Mouse (Mus musculus): ENCODE results near the gene Ighmbp2. TPM values are rescaled to one million over a fixed set of nuclear protein-coding genes. Genes with fewer than 3 reads are reported as not detected.

Ighmbp2 gene
- polyA plus RNA-seq, 1 experiment from 2014 or later = 9.2 TPM

GRCm38 (mm10) chr19:3322261-3322969 is 39.6 kb upstream of the Ighmbp2 start, which contains the start of gene Cpt1a:
Gene Cpt1a (plus strand): TSS chr19:3322334.
- WGBS = 6% methylated on average over 26 of the region's 26 CpGs
- peaks cover 11% of the 10 kb centered on the region; the same call in 1 of the 2 replicates for H3K4me1 ChIP-seq (replicated peaks; ENCODE audit: control insufficient read depth, insufficient read depth, low read length)
- no peak for DNase-seq (ENCODE audit: low spot score)
- H3K27ac ChIP-seq = no peak within 1 kb of the TSS
- peak within 1 kb of the TSS; percentile 47 for H3K4me3 ChIP-seq (replicated peaks; ENCODE audit: low read length)
- no peaks in the 10 kb centered on the region for H3K9me3 ChIP-seq (ENCODE audit: control insufficient read depth, low read length)
- H3K36me3 ChIP-seq (replicated peaks; ENCODE audit: control insufficient read depth, insufficient read depth) = no peaks in the 10 kb centered on the region
- ATAC-seq (ENCODE audit: low FRiP score) = no peak
- peak within 1 kb of the TSS; percentile 56 for H3K9ac ChIP-seq
- peak within 1 kb of the TSS; percentile 79 for H3K4me2 ChIP-seq (replicated peaks)
- peaks cover 42% of the 10 kb centered on the region for H3K27me3 ChIP-seq (ENCODE audit: control insufficient read depth, insufficient read depth, low read length)

GRCm38 (mm10) chr19:3321617-3322016 is 38.8 kb upstream of the Ighmbp2 start:
- Histone ChIP-seq H3K4me2 (replicated peaks) (0 out of 2 replicates have a peak overlapping the region, but pooled peaks have one; percentile 79), H3K4me1 (replicated peaks; ENCODE audit: control insufficient read depth, insufficient read depth, low read length) (peaks cover 11% of the 10 kb centered on the region; the same call in 1 of the 2 replicates), H3K4me3 (replicated peaks; ENCODE audit: low read length) (no peak overlapping the region), H3K36me3 (replicated peaks; ENCODE audit: control insufficient read depth, insufficient read depth) (no peaks in the 10 kb centered on the region), H3K27me3 (ENCODE audit: control insufficient read depth, insufficient read depth, low read length) (peaks cover 42% of the 10 kb centered on the region), H3K9ac (no peak overlapping the region), H3K27ac (no peak overlapping the region), H3K9me3 (ENCODE audit: control insufficient read depth, low read length) (no peaks in the 10 kb centered on the region)
- 4% methylated on average over 11 of the region's 11 CpGs for WGBS
- DNase-seq (ENCODE audit: low spot score) = no peak
- no peak for ATAC-seq (ENCODE audit: low FRiP score)

- Histone ChIP-seq H3K27me3 (ENCODE audit: control insufficient read depth, insufficient read depth, low read length) (peaks cover 42% of the 10 kb centered on the region), H3K4me1 (replicated peaks; ENCODE audit: control insufficient read depth, insufficient read depth, low read length) (peaks cover 9% of the 10 kb centered on the region; the same call in 1 of the 2 replicates), H3K36me3 (replicated peaks; ENCODE audit: control insufficient read depth, insufficient read depth) (no peaks in the 10 kb centered on the region), H3K9me3 (ENCODE audit: control insufficient read depth, low read length) (no peaks in the 10 kb centered on the region), H3K4me3 (replicated peaks; ENCODE audit: low read length) (no peak overlapping the region), H3K9ac (no peak overlapping the region), H3K4me2 (replicated peaks) (no peak overlapping the region), H3K27ac (no peak overlapping the region)
- WGBS = 76% methylated on average over 3 of the region's 3 CpGs
- ATAC-seq (ENCODE audit: low FRiP score) (no peak), DNase-seq (ENCODE audit: low spot score) (no peak)
These were observed 38.0 kb upstream of the Ighmbp2 start for GRCm38 (mm10) chr19:3320801-3321200.

- WGBS = 86% methylated on average over 7 of the region's 7 CpGs
- H3K9ac ChIP-seq = no peak overlapping the region
- H3K27me3 ChIP-seq (ENCODE audit: control insufficient read depth, insufficient read depth, low read length) = peaks cover 42% of the 10 kb centered on the region
- DNase-seq (ENCODE audit: low spot score) (no peak), ATAC-seq (ENCODE audit: low FRiP score) (no peak)
- peaks cover 7% of the 10 kb centered on the region; the same call in 1 of the 2 replicates for H3K4me1 ChIP-seq (replicated peaks; ENCODE audit: control insufficient read depth, insufficient read depth, low read length)
- H3K36me3 ChIP-seq (replicated peaks; ENCODE audit: control insufficient read depth, insufficient read depth) = no peaks in the 10 kb centered on the region
- H3K4me2 ChIP-seq (replicated peaks) = no peak overlapping the region
- no peak overlapping the region for H3K4me3 ChIP-seq (replicated peaks; ENCODE audit: low read length)
- H3K27ac ChIP-seq = no peak overlapping the region
- no peaks in the 10 kb centered on the region for H3K9me3 ChIP-seq (ENCODE audit: control insufficient read depth, low read length)
These were observed 37.3 kb upstream of the Ighmbp2 start for GRCm38 (mm10) chr19:3320086-3320485.

GRCm38 (mm10) chr19:3319341-3319740 is 36.5 kb upstream of the Ighmbp2 start:
- Histone ChIP-seq H3K36me3 (replicated peaks; ENCODE audit: control insufficient read depth, insufficient read depth) (no peaks in the 10 kb centered on the region), H3K4me2 (replicated peaks) (no peak overlapping the region), H3K9me3 (ENCODE audit: control insufficient read depth, low read length) (no peaks in the 10 kb centered on the region), H3K4me1 (replicated peaks; ENCODE audit: control insufficient read depth, insufficient read depth, low read length) (peaks cover 7% of the 10 kb centered on the region; the same call in 1 of the 2 replicates), H3K27ac (no peak overlapping the region), H3K9ac (no peak overlapping the region), H3K27me3 (ENCODE audit: control insufficient read depth, insufficient read depth, low read length) (peaks cover 37% of the 10 kb centered on the region), H3K4me3 (replicated peaks; ENCODE audit: low read length) (no peak overlapping the region)
- DNase-seq (ENCODE audit: low spot score) (no peak), ATAC-seq (ENCODE audit: low FRiP score) (no peak)
- WGBS = 95% methylated on average over 2 of the region's 2 CpGs

GRCm38 (mm10) chr19:3307175-3307949 is 24.5 kb upstream of the Ighmbp2 start:
- no peak for DNase-seq (ENCODE audit: low spot score)
- Histone ChIP-seq H3K27me3 (ENCODE audit: control insufficient read depth, insufficient read depth, low read length) (no peaks in the 10 kb centered on the region), H3K9ac (no peak overlapping the region), H3K4me1 (replicated peaks; ENCODE audit: control insufficient read depth, insufficient read depth, low read length) (no peaks in the 10 kb centered on the region), H3K9me3 (ENCODE audit: control insufficient read depth, low read length) (no peaks in the 10 kb centered on the region), H3K27ac (no peak overlapping the region), H3K4me2 (replicated peaks) (no peak overlapping the region), H3K4me3 (replicated peaks; ENCODE audit: low read length) (no peak overlapping the region), H3K36me3 (replicated peaks; ENCODE audit: control insufficient read depth, insufficient read depth) (no peaks in the 10 kb centered on the region)
- ATAC-seq (ENCODE audit: low FRiP score) = no peak
- WGBS = 56% methylated on average over 16 of the region's 16 CpGs

GRCm38 (mm10) chr19:3304017-3304416 is 21.2 kb upstream of the Ighmbp2 start:
- no peak for ATAC-seq (ENCODE audit: low FRiP score)
- H3K27ac ChIP-seq = no peak overlapping the region
- no peak overlapping the region for H3K4me2 ChIP-seq (replicated peaks)
- no peak overlapping the region for H3K9ac ChIP-seq
- WGBS = 76% methylated on average over 4 of the region's 4 CpGs
- H3K4me1 ChIP-seq (replicated peaks; ENCODE audit: control insufficient read depth, insufficient read depth, low read length) = no peaks in the 10 kb centered on the region
- no peak for DNase-seq (ENCODE audit: low spot score)
- H3K4me3 ChIP-seq (replicated peaks; ENCODE audit: low read length) = no peak overlapping the region
- H3K36me3 ChIP-seq (replicated peaks; ENCODE audit: control insufficient read depth, insufficient read depth) = no peaks in the 10 kb centered on the region
- H3K27me3 ChIP-seq (ENCODE audit: control insufficient read depth, insufficient read depth, low read length) = no peaks in the 10 kb centered on the region
- no peaks in the 10 kb centered on the region for H3K9me3 ChIP-seq (ENCODE audit: control insufficient read depth, low read length)

- H3K9me3 ChIP-seq (ENCODE audit: control insufficient read depth, low read length) = no peaks in the 10 kb centered on the region
- ATAC-seq (ENCODE audit: low FRiP score) (no peak), DNase-seq (ENCODE audit: low spot score) (no peak)
- WGBS = 93% methylated on average over 7 of the region's 7 CpGs
- H3K9ac ChIP-seq = no peak overlapping the region
- 0 out of 2 replicates have a peak, but pooled peaks cover 7% of the 10 kb centered on the region for H3K36me3 ChIP-seq (replicated peaks; ENCODE audit: control insufficient read depth, insufficient read depth)
- no peak overlapping the region for H3K27ac ChIP-seq
- no peaks in the 10 kb centered on the region for H3K4me1 ChIP-seq (replicated peaks; ENCODE audit: control insufficient read depth, insufficient read depth, low read length)
- H3K27me3 ChIP-seq (ENCODE audit: control insufficient read depth, insufficient read depth, low read length) = no peaks in the 10 kb centered on the region
- no peak overlapping the region for H3K4me3 ChIP-seq (replicated peaks; ENCODE audit: low read length)
- no peak overlapping the region for H3K4me2 ChIP-seq (replicated peaks)
These were observed 15.0 kb upstream of the Ighmbp2 start for GRCm38 (mm10) chr19:3297775-3298174.

GRCm38 (mm10) chr19:3297034-3297433 is 14.2 kb upstream of the Ighmbp2 start:
- Histone ChIP-seq H3K27me3 (ENCODE audit: control insufficient read depth, insufficient read depth, low read length) (no peaks in the 10 kb centered on the region), H3K4me1 (replicated peaks; ENCODE audit: control insufficient read depth, insufficient read depth, low read length) (no peaks in the 10 kb centered on the region), H3K9ac (no peak overlapping the region), H3K9me3 (ENCODE audit: control insufficient read depth, low read length) (no peaks in the 10 kb centered on the region), H3K4me3 (replicated peaks; ENCODE audit: low read length) (no peak overlapping the region), H3K4me2 (replicated peaks) (no peak overlapping the region), H3K27ac (no peak overlapping the region), H3K36me3 (replicated peaks; ENCODE audit: control insufficient read depth, insufficient read depth) (0 out of 2 replicates have a peak, but pooled peaks cover 11% of the 10 kb centered on the region)
- no peak for ATAC-seq (ENCODE audit: low FRiP score)
- no peak for DNase-seq (ENCODE audit: low spot score)
